Mouse (Mus musculus): ENCODE results near the gene Pcf11. TPM values are rescaled to one million over a fixed set of nuclear protein-coding genes. Genes with fewer than 3 reads are reported as not detected.

Pcf11 gene
- total RNA-seq (2021), result 10 to 100 TPM; 61.5 to 64.7 TPM
- long read RNA-seq, experiment 1, transcript Pcf11-205 (1 exons, 1,720 nt), result major isoform, 9 of 12 reads
- long read RNA-seq, experiment 1, partial matches to known transcripts, result 2 of 12 reads
- long read RNA-seq, experiment 1, other reads (novel, unspliced or antisense), result 1 of 12 reads
- long read RNA-seq, experiment 2, partial matches to known transcripts, result 0 of 2 reads
- long read RNA-seq, experiment 2, other reads (novel, unspliced or antisense), result 0 of 2 reads

DNA sequence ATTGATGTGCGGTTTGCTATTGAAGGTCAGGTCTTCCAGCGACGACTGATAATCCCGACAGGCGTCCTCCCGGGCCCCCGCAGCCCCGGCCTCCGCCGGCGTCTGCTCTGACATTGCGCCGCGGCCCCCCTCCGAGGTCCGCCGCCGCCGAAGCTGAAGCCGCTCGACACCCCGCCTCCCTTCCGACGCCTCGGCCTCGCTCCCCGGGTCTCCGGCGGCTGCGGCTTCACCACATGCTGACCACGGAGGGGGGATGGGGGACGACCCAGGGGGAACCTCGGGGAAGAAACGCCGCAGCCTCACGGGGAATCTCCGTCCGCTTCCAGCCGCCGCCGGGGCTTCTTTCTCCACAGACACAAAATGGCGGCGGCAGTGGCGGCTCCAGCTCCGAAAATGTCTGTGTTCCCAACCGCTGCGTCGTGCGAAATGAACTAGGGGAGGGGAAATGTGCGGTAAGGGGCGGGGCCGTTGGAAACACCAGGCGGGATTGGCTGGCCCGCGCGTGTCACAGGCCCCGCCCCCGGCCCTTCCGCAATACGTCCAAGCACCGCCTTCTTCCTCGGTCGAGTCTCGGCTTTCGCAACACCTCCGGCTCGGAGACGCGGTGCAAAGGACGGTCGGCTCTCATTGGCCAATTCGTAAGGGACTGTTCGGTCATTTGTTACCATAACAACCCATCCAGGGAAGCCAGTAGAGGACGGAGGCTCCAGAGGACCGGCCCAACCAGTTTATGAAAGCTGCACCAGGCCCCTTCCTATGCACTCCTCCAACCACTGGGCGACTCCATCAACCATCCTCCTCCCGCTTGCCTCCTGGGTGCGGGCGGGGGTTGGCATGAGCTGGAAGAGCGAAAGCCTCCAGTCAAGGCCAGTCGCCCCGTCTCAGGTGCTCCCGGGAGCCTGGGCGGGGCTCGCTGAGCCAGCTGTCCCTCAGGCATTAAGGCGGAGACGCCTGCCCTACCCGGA is at the start of gene Pcf11:
TSS of gene Pcf11 (minus strand) at position 428 of the 965 bp plus-strand sequence.
- DNase-seq, result peak; percentile 94 to 97

DNA sequence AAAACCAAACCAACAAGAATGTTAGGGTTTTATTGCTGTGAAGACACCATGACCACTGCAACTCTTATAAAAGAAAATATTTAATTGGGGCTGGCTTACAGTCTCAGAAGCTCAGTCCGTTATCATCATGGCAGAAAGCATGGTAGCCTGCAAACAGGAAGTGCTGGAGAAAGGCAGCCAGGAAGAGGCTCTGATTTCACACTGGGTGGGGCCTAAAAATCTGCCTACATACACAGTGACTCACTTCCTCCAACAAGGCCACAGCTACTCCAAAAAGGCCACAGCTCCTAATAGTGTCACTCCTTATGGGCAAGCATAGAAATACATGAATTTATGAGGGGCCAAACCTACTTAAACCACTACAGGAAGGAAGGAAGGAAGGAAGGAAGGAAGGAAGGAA is 45.3 kb upstream of the Pcf11 start:
- no peak for DNase-seq

DNA sequence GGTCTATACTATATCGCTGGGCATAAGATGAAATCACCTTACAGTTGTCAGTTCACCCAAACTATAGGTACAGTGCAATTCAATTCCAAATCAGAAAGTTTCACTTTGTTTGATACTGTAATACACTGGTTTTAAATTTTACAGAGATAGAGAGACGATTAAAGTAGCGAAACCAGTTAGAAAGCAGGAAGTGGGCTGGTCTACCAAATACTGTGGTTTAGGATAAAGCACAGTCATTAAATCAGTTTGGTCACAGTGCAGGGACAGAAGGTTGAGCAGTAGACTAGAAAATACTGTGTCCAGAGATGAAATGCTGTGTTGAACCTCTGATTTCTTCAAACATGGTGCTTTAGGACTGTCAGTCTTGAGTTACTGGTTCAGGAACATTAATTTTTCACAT is 41.9 kb upstream of the Pcf11 start:
- DNase-seq, result no peak

DNA sequence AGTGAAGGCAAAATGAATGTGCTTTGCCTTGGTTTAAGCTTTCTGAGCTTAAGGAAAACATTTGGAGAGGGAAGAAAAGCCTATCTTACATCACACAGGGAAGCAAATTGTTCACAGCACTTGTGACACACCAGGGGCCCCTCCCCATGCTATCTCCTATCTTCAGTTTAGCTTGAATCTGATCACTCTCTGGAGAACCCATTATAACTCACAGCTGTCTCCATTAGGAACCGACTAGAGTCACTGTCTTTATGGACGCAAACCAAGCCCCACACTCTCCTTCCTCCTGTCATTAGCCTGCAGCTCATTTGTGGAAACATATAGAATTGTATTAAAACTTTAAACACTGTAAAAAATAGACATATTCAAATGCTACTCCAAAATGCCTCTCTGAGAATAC is 39.8 kb upstream of the Pcf11 start:
- no peak for DNase-seq

DNA sequence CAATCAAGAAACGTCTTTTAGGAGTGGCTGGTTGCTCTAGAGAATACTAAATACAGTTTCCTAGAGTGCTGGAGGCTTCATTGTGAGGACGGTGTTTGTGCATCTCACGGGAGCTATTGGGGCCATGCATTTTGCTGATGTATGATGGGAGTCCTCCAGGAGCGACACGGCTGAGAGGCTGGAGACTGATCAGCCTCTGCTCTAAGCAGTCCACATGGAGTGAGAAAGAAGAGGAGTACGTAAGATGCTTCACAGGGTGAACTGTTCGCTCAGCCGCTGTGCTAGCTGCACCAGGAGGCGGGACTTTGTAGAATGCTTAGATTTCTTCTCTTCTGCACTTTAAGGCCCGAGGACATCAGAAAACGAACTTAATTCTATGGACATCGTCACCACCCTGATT is 37.0 kb upstream of the Pcf11 start:
- DNase-seq, result no peak

DNA sequence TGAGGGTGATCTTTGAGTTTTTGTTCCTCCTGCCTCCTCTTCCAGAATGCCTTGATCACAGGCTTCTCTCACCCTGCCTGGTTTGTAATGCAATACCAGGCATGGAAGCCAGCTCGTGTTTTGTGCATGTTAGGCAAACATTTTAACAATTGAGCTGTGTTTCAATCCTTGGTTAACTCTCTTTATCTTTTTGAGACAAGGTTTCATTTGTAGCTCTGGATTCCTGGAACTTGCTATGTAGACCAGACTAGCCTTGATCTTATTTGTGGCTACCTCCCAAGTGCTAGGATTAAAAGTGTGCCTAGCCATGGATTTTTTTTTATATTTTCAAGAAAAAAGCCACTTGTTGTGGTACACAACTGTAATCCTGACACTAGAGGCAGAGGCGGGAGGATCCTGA is 35.8 kb upstream of the Pcf11 start:
- DNase-seq, result no peak

DNA sequence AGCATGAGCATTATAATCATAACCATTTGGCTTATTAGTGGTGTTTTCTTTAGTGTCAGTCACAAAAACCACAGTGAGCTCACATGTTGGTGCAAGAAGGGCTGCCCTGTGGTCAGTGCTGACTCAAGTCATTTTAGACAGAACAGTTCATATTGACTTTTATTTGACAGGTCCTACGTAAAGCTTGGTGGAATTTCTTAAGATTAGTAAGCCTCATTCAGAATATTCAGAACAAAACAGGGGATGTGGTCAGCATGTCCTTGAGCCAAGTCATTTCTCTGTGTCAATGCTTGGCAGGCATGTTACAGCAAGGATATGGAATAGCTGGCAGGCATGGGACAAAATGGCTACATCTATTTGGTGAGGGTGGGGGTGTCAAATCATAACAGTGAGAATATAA is 33.9 kb upstream of the Pcf11 start:
- DNase-seq, result peak; percentile 48 to 49

DNA sequence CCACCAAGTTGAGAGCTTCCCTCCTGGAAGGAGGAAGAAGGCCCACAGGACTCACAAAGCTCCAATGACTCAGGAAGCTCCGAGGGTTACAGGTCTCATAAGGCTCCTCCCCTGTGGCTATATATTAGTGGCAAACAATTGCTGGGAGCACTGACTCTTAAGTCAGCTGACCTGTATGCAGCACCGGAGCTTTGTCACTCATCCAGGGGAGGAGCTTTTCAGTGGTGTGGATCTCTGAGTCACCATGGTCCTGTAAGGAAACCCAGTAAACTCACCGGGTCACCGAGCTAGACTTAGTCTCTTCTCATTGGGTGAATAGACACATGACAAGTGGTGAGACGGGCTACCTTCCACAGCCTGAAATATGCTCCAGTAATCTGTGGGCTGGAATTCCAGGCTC is 29.0 kb upstream of the Pcf11 start:
- DNase-seq, result peak; percentile 20 to 39

DNA sequence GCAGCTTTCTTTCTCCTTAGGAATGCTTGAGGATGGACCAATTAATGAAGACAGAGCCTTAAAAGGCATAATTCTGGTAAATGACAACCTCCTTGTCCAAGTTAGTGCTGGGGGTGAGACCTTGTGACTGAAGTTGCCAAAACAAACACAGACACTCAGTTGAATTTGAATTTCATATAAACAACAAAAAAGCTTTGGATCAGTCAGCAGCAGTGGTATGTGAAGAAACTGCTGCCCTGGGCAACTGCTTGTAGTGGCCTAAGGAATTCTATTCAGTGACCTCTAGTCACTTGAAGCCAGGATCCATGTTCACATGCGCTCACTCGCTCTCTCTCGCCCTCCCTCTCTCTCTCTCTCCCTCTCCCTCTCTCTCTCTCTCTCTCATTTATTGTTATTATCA is 26.7 kb upstream of the Pcf11 start:
- no peak for DNase-seq

DNA sequence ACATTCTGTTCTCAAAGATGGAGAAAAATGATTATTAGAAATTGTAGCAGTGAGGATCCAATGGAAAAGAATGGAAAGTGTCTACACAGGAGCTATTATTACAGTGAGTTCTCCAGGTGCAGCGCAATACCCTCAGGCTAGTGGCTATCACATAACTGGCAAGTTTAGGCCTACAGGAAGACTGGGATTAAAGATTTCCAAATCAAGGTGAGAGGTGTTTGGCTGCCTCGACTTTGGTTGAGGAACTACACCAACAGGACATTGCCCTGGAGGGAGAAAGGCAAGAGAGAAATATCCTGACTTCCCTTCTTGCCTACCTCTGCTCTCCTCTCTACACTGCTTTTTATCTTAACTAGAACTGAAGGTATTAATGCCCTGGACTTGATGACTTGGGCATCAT is 19.4 kb upstream of the Pcf11 start:
- DNase-seq, result no peak

DNA sequence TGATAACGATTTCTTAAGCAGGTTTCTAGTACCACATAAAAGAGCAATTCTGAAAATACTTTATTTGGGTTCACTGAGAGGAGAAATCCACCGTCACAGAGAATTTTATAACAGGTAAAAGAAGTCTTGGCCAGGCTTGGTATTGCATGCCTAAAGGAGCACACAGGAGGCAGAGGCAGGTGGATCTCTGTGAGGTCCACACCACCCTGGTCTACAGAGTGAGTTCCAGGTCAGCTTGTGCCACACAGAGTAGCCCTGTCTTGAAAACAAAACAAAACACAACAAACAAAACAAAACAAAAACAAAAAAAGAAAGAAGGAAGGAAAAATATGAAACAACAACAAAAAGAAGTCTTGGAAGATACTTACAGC is 18.6 kb upstream of the Pcf11 start:
- DNase-seq, result no peak

DNA sequence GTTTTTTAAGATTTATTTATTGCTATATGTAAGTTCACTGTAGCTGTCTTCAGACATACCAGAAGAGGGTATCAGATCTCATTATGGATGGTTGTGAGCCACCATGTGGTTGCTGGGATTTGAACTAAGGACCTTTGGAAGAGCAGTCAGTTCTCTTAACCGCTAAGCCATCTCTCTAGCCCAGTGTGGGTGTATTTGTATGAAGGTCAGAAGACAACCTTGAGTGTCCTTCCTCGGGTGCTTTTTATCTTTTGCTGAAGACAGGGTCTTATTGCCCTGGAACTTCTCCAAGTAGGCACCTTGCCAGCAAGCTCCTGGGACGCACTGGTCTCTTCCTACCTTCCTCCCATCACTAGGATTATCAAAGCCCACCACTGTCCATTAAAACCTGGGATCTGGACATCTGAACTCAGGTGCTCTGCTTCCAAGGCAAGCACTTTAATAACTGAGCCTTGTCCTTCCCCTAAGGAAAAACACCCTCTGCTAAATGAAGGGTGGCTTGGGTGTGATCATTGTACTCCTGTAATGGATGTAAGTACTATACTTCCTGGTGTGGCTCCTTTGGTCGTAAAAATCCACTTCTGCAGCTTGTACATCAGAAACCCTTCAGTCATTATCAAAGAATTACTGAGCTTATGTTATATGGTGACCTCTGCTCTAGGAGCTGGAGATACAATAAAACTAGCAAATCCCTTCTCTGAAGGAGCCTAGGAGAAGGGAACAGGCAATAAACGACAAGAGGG is 18.0 kb upstream of the Pcf11 start:
- no peak for DNase-seq

DNA sequence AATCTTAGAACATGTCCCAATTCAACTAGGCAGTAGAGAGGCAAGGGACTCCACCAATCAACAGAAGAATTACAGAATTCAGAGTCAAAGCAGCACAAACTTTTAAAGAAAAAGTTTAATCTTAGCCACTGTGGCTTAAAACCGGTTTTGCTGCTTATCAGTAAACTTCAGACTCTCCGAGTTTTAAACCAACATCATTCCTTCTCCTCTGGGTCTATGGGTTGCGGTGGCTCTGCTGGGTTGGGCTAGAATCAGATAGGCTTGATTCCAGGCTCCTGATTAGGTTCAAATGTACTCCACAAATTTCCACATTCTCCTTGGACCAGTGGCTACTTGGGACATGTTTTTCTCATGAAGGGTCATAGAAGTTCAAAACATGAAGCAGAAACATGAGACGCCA is 7.6 kb upstream of the Pcf11 start:
- no peak for DNase-seq

DNA sequence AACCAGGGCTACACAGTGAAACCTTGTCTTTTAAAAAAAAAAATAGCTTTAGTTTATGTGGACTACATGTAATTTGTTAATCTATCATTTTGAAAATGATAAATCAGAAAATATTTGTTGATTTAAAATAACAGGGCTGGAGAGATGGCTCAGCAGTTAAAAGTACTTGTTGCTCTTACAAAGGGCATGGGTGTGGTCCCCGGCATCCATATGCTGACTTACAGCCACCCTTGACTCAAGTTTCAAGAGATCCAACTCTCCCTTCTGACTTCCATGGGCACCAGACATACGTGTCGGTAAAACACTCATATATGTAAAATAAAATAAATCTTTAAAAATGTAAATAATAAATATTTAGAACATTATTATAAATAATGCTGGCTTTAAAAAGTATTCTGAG is 5.4 kb upstream of the Pcf11 start:
- no peak for DNase-seq

DNA sequence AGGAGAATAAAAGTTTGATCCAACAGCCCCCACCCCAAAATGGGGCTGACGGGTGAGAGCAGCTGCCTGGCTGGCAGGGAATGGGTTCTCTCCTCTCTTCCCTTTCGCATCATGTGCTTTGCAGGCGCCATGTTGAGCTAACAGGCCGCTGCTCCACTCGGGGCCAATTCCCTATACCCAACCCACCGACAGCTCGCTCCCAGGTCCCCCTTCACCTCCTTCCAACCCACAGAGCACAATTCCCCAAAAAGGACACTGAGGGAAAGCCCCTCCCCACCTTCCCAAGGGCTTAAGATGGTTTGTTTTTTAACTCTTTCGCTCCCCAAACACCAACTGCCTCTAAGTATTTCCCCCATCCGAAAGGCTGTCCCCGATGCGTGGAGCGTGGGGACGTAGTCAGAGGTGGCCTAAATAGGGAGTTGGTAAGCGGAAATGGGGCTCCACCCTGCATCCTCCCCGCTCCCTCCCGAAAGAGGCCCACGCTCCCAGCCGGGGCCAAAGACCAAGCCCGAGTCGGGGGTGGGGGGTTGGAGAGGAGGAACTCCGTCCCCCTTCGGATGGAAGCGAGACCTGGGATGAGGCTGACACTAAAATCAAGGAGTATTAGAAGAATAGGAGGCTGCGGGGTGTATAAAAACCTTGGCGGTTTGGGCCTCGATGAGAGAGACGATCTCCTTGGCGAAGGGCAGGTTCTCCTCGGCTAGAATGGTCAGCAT is 785 bp downstream of the Pcf11 start:
- peak; percentile 58 to 70 for DNase-seq

DNA sequence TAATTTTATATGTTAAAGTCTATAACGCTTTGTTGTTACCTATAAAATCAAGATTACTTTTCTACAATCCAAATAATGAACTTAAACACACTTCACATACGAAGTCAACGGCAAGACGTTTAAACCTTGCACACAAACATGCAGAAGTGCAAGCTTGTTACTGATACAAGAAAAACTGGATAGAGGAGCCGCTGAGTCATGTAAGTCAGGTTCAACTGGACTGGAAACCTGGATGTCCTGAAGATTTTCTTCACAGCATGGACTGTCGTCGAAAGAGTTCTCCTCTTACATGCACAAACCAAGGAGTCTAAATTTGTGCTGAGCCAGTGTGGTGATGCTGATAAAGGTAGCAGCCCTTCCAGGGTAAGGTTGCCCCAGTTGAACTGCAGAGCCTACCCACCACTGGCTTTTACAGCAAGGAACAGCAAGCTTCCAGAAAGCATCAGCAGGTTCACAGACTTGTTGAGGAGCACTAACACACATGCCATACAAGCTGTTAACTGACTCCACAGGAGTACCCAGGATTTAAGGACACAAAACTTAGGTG is 3.4 kb downstream of the Pcf11 start:
- no peak for DNase-seq

DNA sequence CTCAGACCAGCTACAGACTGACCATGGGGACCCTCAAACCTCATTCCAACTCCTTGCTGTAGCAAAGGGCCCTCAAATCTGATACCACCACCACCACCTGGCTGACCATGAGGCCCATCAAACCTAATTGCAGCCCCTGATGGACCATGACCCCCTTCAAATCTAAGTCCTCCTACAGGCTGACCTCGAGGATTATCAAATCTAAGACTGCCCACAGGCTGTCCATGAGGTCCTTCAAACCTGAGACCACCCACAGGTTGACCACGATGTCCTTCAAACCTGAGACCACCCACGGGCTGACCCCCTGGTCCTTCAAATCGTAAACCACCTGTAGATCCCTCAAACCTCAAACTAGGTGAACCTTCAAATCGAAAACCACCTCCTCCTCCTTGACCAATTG is 11.7 kb downstream of the Pcf11 start:
- no peak for DNase-seq

DNA sequence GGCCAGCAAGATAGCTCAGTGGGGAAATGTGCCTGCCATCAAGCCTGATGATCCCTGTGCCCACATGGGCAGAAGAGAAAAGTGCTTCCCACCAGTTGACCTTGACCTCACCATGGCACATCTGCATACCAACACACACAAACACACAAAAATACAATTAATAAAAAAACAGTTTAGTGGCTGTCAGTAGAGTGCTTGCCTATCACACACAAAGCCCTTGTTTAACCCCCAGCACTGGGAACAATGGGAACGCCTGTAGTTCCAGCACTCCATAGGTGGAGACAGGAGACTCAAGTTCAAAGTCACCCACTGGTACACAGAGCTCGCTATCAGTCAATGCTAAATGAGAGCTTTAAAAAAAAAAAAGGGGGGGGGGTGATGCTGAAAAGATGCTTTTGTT is 13.3 kb downstream of the Pcf11 start:
- DNase-seq, result no peak

DNA sequence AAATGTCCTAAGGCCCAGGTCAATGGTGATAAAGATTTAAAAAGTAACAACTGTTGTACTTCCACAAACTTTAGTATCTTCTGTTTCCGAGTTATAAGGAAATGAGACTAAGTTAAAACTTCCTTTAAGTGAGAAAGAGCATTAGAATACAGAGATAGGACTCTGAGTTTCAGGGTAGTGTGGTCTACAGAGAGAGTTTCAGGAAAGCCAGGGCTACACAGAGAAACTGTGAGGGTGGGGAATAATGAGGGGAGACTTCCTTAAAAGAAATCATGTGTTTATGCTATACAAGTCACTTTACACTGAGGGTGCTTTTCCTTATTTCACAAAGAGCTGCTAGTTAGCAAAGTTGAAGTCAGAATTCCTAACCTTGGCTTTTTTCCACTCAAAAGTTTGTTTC is 16.4 kb downstream of the Pcf11 start:
- no peak for DNase-seq

DNA sequence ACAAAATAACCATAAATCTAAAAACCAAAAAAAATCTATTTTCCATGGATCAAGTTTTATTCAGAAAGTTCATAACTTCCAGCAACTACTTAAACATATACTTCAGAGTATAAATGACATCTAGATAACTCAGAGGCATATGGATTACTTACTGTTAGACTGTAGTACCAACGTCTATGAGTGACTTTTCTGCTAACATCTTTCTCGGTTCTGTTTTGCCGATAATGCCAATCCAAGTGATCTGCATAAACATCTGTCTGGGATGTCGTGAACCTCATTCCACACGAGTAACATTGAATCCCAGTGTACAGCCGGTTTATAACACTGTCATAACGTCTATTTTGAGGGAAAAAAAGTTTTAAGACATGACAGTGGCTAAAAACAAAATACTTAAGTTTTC is 21.9 kb downstream of the Pcf11 start:
- DNase-seq, result no peak

DNA sequence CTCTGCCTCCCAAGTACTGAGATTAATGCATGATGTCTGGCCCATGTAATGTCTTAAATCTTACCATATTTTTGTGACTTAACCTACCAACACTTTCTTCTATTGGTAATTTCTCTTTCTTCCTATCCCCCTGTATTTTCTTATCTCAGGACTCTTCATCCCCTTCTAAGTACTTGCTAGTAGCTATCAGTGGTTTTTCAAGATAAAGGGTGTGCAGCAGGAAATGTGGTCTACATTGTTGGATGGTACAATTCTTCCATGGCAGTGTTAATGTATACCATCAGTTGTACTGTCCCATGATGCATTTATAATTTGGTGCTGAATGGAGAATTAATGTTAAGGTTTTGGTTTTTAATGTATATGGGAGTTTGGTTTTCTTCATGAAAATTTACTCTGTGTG is 27.4 kb downstream of the Pcf11 start:
- no peak for DNase-seq

DNA sequence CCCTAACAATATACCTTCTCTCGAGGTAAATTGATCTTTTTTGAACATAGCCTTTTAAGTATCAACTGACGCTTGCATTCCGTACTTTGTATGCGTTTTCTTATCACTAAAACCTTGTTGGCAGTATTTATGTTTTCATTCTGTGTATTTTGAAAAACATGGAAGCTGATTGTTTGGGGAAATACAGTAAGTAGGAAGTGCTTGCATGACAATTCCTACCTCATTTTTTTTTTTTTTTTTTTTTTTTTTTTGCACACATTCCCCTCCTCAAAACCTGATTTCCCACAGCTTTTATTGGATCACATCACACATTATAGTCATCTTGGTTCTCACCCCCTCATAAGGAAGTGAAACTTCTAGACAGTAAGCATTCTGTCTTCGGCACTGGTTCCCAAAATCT is 31.7 kb downstream of the Pcf11 start:
- DNase-seq, result no peak

All from adrenal gland, postnatal 36 days (tissue).